Mouse (Mus musculus) layer of hippocampus, postnatal 10 days (tissue): ENCODE measurements at regions not wholly inside any gene's neighbourhood (a gene's known extent, or its start where the extent isn't known, plus 50 kb on each side); places are given as distances from the start of the nearest gene placed in this dataset.

Experiments
- DNase-seq, 2 experiments: peaks; one replicate each; pipeline ENCODE4 v3.0.0; 2021; ENCODE audit warnings: low spot score in 2 of 2

GRCm38 (mm10) chr2:40342579-40342978 lies 1116.3 kb upstream of the Ppp6c start:
- DNase-seq: no peak

GRCm38 (mm10) chr2:40332294-40332874 lies 1106.1 kb upstream of the Ppp6c start:
- peak; percentile 5 to 14 for DNase-seq

- DNase-seq: no peak
These were observed 1095.3 kb upstream of the Ppp6c start for GRCm38 (mm10) chr2:40321506-40321905.

- peak in 1 of 2 experiments; percentile 11 for DNase-seq
These were observed 1094.6 kb upstream of the Ppp6c start for GRCm38 (mm10) chr2:40320710-40321441.
